Mouse (Mus musculus): Measurements from ENCODE around the gene Pxt1.

The Pxt1 gene

GRCm38 (mm10) chr17:28947011-28947939 is 3.6 kb upstream of the Pxt1 start:
- DNase-seq = no peak

GRCm38 (mm10) chr17:28944481-28944880 is 841 bp upstream of the Pxt1 start:
- no peak for DNase-seq

GRCm38 (mm10) chr17:28942101-28942500 is 1.5 kb downstream of the Pxt1 start:
- peak; percentile 16 to 21 for DNase-seq

- DNase-seq = no peak
These were observed 2.7 kb downstream of the Pxt1 start for GRCm38 (mm10) chr17:28940776-28941555.

- DNase-seq = peak; percentile 22 to 67
These were observed 6.9 kb downstream of the Pxt1 start for GRCm38 (mm10) chr17:28936622-28937345.

GRCm38 (mm10) chr17:28936133-28936532 is 7.5 kb downstream of the Pxt1 start:
- no peak for DNase-seq

- no peak for DNase-seq
These were observed 9.3 kb downstream of the Pxt1 start for GRCm38 (mm10) chr17:28934120-28934916.

- DNase-seq = no peak
These were observed 11.4 kb downstream of the Pxt1 start for GRCm38 (mm10) chr17:28932274-28932673.

- DNase-seq = no peak
These were observed 12.0 kb downstream of the Pxt1 start for GRCm38 (mm10) chr17:28931436-28932211.

GRCm38 (mm10) chr17:28930392-28931074 is 13.1 kb downstream of the Pxt1 start:
- peak in 1 of 2 experiments; percentile 18 for DNase-seq

GRCm38 (mm10) chr17:28929369-28929768 is 14.3 kb downstream of the Pxt1 start:
- DNase-seq = no peak

GRCm38 (mm10) chr17:28928004-28928403 is 15.6 kb downstream of the Pxt1 start:
- no peak for DNase-seq

GRCm38 (mm10) chr17:28926866-28927635 is 16.6 kb downstream of the Pxt1 start:
- peak; percentile 15 to 50 for DNase-seq

- DNase-seq = peak; percentile 51 to 75
These were observed 17.3 kb downstream of the Pxt1 start for GRCm38 (mm10) chr17:28926380-28926779.

GRCm38 (mm10) chr17:28924957-28925595 is 18.6 kb downstream of the Pxt1 start:
- no peak for DNase-seq

GRCm38 (mm10) chr17:28922096-28922495 is 21.5 kb downstream of the Pxt1 start:
- DNase-seq = no peak

GRCm38 (mm10) chr17:28921086-28921485 is 22.6 kb downstream of the Pxt1 start:
- no peak for DNase-seq

GRCm38 (mm10) chr17:28916520-28916919 is 27.1 kb downstream of the Pxt1 start:
- no peak for DNase-seq

- no peak for DNase-seq
These were observed 28.5 kb downstream of the Pxt1 start, which contains the start of gene 4930539E08Rik for GRCm38 (mm10) chr17:28915060-28915628. TSS of gene 4930539E08Rik (minus strand) at chr17:28915324.
